15 mouse cellular contexts compared by ENCODE assay signal in the genomic region with DNA sequence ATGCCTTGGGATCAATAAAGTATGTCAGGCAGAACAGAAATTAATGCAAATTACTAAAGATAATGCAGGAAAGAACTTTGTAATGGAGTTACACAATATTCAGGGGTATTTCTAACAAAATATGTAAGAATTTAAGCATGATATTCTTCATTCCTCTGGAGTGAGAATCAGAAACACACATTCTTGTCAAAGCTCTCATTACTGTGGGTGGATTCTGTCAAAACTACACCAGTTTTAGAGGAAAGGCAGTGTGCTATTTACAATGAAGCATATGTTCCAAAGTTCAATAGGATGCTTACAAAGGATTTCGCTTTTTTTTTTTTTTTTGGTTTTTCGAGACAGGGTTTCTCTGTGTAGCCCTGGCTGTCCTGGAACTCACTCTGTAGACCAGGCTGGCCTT.
"Had no signal": no experiment of that assay in that cellular context is flagged by ENCODE, and none has a peak within 500 bp of the region (broad histone marks: within the 10 kb centered on the region; RNA-seq: fewer than 3 reads in every experiment).

No protein-coding gene starts in this region.

- DNase-seq: liver, postnatal 0 days; lung, adult 2 months; lung, postnatal 14 days; lung, postnatal 36 days; midbrain, embryonic 14.5 days; retina, postnatal 1 day; right cerebral cortex, adult 18-20 months; right cerebral cortex, postnatal 25 days; right cerebral cortex, postnatal 4 days; spleen, adult 18-20 months; thymus, adult 2 months; thymus, postnatal 25 days; thymus, postnatal 4 days had no signal

- ATAC-seq: liver, postnatal 0 days; lung, postnatal 0 days; midbrain, embryonic 16.5 days had no signal
